Mouse (Mus musculus) heart, postnatal 25 days (tissue): ENCODE measurements around the gene Gm49322. TPM values are rescaled to one million over a fixed set of nuclear protein-coding genes. Genes with fewer than 3 reads are reported as not detected.

Experiments used
- DNase-seq: peaks from one replicate; pipeline ENCODE4 v3.0.0; 2022; ENCODE audit warnings: low spot score
- intact Hi-C: fragments of 180-260 bp; cut with DNase I; formaldehyde crosslinking; loops from one replicate; pipeline ENCODE4 v1.15.1; 2025
- total RNA-seq, 2 experiments: library from RNA; stranded (reverse); gene quantifications; 2 replicates each; pipeline ENCODE4 v1.2.3; 2021

Gm49322 gene
- total RNA-seq, 2 experiments from 2014 or later, result 0.52 to 0.59 TPM

- DNase-seq, result no peak
- intact Hi-C loops, result no loop called here
These were observed 26.9 kb upstream of the Gm49322 start for GRCm38 (mm10) chr10:80578911-80579310.

- no peak for DNase-seq
- intact Hi-C loops, result no loop called here
These were observed 22.8 kb upstream of the Gm49322 start for GRCm38 (mm10) chr10:80583047-80583446.

GRCm38 (mm10) chr10:80584045-80584488 is 21.8 kb upstream of the Gm49322 start:
- intact Hi-C loops, result no loop called here
- no peak for DNase-seq

- DNase-seq, result no peak
- intact Hi-C loops, result no loop called here
These were observed 20.9 kb upstream of the Gm49322 start for GRCm38 (mm10) chr10:80584642-80585552.

GRCm38 (mm10) chr10:80585581-80585980 is 20.2 kb upstream of the Gm49322 start:
- intact Hi-C loops, result no loop called here
- no peak for DNase-seq

- intact Hi-C loops, result no loop called here
- no peak for DNase-seq
These were observed 19.2 kb upstream of the Gm49322 start for GRCm38 (mm10) chr10:80586407-80587304.

- no peak for DNase-seq
- intact Hi-C loops, result no loop called here
These were observed 18.5 kb upstream of the Gm49322 start for GRCm38 (mm10) chr10:80587305-80587657.

GRCm38 (mm10) chr10:80589127-80589878 is 16.5 kb upstream of the Gm49322 start:
- no peak for DNase-seq
- intact Hi-C loops, result no loop called here

- DNase-seq, result peak; percentile 91
- intact Hi-C loops, result loop anchor here (2.0 kb wide), 1 partner anchor 35 kb away; no protein-coding TSS in a partner anchor
These were observed 15.7 kb upstream of the Gm49322 start, which contains the start of gene Abhd17a for GRCm38 (mm10) chr10:80589879-80590854. TSS of gene Abhd17a (minus strand) at chr10:80590341.

- intact Hi-C loops, result no loop called here
These were observed 9.5 kb upstream of the Gm49322 start for GRCm38 (mm10) chr10:80596318-80596717.

GRCm38 (mm10) chr10:80602698-80603325 is 3.0 kb upstream of the Gm49322 start, which contains the start of the genes Scamp4 and Adat3:
TSS of gene Scamp4 (plus strand) at chr10:80602872.
TSS of gene Adat3 (plus strand) at chr10:80602880.
- intact Hi-C loops, result loop anchor here (2.0 kb wide), 1 partner anchor 18 kb away; no protein-coding TSS in a partner anchor
- peak; percentile 89 for DNase-seq

More at GRCm38 (mm10) chr10:80596318-80596717, 9.5 kb upstream of the Gm49322 start:
- DNase-seq, result no peak

- intact Hi-C loops, result loop anchor here (2.0 kb wide), 1 partner anchor 17 kb away; no protein-coding TSS in a partner anchor
- no peak for DNase-seq
These were observed 2.5 kb upstream of the Gm49322 start for GRCm38 (mm10) chr10:80603364-80603763.

GRCm38 (mm10) chr10:80604001-80604509 is 1.8 kb upstream of the Gm49322 start:
- intact Hi-C loops, result no loop called here
- DNase-seq, result no peak

GRCm38 (mm10) chr10:80604988-80605387 is 833 bp upstream of the Gm49322 start:
- DNase-seq, result no peak
- intact Hi-C loops, result no loop called here

- intact Hi-C loops, result no loop called here
- no peak for DNase-seq
These were observed 485 bp downstream of the Gm49322 start for GRCm38 (mm10) chr10:80606306-80606705.

GRCm38 (mm10) chr10:80606737-80607350 is 1.0 kb downstream of the Gm49322 start:
- no peak for DNase-seq
- intact Hi-C loops, result no loop called here

GRCm38 (mm10) chr10:80608435-80608834 is 2.6 kb downstream of the Gm49322 start:
- intact Hi-C loops, result no loop called here
- DNase-seq, result no peak
